Mouse (Mus musculus) layer of hippocampus, postnatal 36 days (tissue): ENCODE measurements around the gene Clip3. TPM values are rescaled to one million over a fixed set of nuclear protein-coding genes. Genes with fewer than 3 reads are reported as not detected.
A peak's percentile ranks its signal among the peaks of the same experiment; 100 is the strongest.

Experiments used
- DNase-seq, 2 experiments: peaks; one replicate each; pipeline ENCODE4 v3.0.0; 2022
- total RNA-seq, 2 experiments: library from RNA; stranded (reverse); gene quantifications; 2 replicates each; pipeline ENCODE4 v1.2.3; 2021

The Clip3 gene
- total RNA-seq, 2 experiments from 2014 or later: 454 to 456 TPM

DNA sequence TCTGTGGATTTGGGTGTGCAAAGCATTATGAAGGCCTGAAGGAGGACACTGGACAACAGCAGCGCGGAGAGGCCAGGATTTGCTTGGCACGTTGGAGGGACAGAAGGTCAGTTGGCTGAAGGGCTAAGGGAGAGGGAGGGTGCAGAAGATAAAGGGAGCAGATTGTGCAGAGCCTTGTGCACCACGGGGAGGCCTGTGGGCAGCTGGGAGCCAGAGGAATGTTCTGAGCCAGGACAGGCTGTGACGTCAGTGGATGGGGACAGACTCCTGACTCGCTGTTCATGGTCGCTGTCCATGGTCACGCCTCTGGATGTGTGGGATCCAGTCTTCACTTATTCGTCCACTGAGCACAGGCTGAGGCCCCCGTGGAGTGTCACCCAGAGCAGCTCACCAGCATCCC is 3.6 kb downstream of the Clip3 start:
- peak; percentile 31 to 46 for DNase-seq

GRCm38 (mm10) chr7:30296816-30297215 is 5.3 kb downstream of the Clip3 start:
- DNase-seq: no peak

GRCm38 (mm10) chr7:30297266-30297665 is 5.7 kb downstream of the Clip3 start:
- no peak for DNase-seq

DNA sequence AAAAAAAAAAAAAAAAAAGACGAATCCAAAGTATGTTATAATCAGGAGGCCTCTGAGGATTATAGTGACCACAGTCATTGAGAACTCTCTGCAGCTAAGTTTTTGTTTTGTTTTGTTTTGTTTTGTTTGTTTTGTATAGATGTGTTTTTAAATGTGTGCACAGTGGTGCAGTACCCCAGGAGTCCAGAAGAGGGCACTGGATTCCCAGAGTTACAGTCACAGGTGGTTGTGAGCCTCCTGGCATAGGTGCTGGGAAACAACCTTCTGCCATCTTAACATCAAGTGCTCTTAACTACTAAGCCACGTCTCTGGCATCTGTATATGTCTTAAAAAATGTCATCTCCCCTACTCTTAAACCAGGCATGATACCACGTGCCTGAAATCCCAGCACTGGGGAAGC is 9.4 kb downstream of the Clip3 start:
- no peak for DNase-seq

- DNase-seq: no peak
Measured at GRCm38 (mm10) chr7:30306083-30306779, 14.7 kb downstream of the Clip3 start.

DNA sequence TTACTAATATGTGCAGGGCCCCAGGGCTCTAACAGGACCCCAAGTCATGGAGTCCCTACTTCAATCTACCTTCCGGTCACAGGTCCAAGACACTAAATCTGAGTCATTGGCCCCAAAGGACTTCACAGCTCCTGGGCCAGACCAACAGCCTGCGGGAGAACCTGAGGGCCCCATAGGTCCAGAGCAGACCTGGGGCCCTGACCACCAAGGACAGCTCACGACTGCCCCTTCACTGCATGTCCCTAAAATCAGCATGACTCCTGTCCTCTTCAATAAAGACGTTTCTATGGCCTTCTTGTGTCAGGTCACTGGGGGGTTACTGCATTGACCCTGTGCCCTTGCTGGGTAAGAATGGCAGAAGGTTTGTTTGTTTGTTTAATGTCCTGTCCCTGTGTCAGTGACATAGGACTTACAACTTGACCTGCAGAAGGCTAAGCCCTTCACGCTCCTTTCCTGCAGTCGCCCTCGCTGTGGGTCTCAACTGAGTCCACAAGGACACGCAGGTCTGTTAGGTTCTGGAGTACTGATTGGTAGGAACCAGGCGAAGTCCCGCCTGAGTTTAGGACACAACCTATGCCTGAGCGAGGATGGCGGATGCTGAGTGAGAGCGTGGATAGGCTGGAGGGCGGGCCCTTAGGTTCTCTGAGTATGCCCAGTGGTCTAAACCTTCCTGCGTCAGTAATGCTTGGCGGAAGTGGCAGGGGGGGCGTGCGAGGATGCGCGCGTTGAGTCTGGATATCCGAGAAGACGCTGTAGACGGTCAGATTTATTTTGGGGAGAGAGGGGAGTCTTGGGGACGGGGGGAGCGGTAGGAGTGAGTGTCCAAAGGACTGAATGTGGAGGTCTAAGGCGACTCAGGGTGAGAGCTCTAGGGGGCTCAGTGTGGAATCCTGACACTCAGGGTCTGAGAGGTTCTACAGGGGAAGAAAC is 16.8 kb downstream of the Clip3 start, which contains the start of gene Alkbh6:
TSS of gene Alkbh6 (plus strand) at position 642 of the 930 bp plus-strand sequence.
- DNase-seq: peak; percentile 94 to 95

DNA sequence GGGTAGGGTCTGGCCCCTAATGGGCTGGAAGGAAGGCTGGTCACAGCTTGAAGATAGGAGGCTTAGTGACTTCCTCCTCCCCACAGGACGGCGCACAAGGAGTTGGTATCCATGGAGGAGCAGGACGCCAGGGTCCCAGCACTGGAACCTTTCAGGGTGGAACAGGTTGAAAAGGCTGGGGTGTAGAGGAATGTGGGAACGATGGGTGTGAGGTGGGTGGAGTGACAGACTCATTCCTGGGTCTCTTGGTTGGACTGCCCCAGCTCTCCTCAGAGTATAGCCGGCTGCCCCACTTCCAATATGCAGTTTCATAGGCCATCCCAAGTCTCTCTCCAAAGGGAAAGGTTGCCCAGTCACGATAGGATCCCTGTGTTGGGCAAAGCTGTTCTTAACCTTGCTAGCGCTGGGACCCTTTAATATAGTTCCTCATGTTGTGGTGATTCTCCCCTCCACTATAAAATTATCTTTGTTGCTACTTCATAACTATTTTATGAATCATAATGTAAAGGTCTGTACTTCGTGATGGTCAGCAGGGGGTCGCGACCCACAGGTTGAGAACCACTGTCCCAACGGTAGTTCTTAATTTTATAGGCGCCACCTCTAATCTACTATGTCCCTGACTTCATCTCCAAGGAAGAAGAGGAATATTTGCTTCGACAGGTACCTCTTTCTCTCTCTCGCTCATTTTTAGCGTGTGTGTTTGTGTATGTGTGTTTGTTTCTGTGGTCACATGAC is 18.0 kb downstream of the Clip3 start:
- DNase-seq: no peak

DNA sequence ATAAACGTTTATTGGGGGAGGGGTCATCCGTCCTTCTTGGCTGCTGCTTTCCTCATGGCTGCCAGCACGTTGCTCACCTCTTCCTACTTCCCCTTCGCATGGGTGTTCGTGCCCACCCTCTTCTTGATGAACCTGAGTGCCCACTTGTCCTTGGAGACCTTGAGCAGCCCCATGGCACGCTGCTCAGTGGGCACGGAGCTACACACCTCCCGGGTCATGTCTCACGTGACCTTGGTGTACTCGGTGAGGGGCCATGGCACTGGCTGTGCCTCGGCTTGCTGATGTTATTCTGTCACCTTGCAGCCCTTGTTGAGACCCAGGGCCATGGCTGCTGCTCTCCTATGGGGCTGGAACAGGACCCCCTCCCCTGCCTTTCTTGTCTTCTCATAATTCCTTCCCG is 18.6 kb downstream of the Clip3 start:
- no peak for DNase-seq

- DNase-seq: no peak
Measured at GRCm38 (mm10) chr7:30313666-30314320, 22.3 kb downstream of the Clip3 start.

GRCm38 (mm10) chr7:30314721-30315155 is 23.2 kb downstream of the Clip3 start, which contains the start of gene Syne4:
Syne4 (plus strand) TSS chr7:30314807.
- DNase-seq: no peak

DNA sequence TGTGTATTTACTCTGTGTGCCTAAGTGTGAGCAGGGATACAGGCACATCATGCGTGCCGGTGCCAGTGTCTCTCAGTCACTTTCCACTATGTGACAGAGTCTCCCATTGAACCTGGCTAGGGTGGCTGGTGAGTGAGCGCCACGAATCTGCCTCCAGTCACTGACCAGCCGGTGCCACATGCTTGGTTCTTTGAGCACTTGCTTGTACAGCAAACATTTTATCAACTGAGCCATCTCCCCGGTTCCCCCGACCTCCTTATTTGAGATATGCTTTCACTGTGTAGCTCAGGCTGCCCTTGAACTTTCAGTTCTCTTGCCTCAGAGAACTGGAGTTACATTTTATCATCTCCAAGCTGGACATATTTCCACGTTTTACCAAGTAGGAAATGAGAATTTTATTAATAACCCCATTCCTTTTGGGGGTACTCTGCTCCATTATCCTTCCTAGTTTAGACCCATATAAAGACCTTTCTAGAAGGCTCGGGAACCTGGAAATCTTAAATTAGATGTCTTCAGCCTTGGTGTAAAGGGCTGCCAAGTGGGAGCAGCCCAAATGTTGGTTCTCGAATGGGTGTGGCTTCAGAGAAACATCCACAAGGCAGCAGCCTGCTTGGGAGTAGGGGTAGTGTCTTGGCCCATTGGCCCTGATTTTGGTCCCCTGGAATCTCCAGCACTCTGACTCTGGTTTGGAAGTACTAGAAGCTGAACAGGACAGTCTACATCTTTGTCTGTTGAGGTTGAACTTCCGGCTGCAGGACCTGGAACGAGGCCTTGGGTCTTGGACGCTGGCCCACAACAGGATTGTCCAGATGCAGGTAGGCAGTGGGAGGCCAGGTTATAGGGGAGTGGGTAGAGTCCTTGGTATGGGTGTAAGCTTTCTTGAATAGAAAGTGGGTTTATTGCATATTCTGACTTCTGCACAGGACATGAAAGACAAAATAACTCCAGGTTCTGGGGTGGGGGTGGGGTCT is 24.3 kb downstream of the Clip3 start:
- DNase-seq: no peak

- no peak for DNase-seq
Measured at GRCm38 (mm10) chr7:30318142-30318541, 26.6 kb downstream of the Clip3 start.

- no peak for DNase-seq
Measured at GRCm38 (mm10) chr7:30320946-30321345, 29.4 kb downstream of the Clip3 start.

GRCm38 (mm10) chr7:30321539-30322284 is 30.2 kb downstream of the Clip3 start, which contains the start of gene E130208F15Rik:
E130208F15Rik (plus strand) TSS chr7:30321740.
- peak; percentile 61 to 67 for DNase-seq

DNA sequence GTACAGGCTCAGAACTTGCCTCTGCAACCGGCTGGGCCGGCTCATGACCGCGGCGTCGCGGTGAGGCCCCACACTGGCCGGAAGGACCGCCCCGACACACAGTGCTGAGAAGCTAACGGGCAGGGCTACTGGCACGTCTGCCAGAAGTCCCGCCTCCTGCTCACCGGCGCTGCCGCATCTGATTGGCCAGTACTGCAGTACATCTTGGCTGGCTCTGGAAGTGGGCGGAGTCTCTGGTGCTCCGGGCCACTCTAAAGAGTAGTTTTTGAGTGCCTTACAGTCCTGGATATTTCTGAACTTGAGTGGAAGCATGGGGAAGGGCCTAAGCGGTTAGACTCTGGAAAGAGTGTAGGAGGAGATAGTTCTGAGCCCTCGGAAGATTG is 30.7 kb downstream of the Clip3 start:
- DNase-seq: peak; percentile 96

DNA sequence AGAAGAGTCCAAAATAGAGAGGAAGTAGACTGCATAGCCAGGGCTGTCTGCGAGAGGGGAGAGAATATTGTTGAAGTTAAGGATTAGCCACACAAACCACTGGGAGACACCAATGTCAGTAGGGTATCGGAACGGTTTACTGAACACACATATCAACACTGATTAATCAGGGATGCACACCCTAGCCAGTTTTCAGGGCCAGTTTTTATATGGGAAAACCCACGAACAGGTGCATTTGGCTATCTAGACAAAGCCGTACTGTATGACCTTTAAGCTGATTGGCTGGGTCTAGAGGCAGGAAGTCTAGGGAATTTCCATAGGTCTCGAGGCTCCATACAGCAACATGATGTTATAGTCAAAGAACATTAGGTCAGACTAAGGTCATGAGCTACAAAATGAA is 31.3 kb downstream of the Clip3 start:
- DNase-seq: no peak

DNA sequence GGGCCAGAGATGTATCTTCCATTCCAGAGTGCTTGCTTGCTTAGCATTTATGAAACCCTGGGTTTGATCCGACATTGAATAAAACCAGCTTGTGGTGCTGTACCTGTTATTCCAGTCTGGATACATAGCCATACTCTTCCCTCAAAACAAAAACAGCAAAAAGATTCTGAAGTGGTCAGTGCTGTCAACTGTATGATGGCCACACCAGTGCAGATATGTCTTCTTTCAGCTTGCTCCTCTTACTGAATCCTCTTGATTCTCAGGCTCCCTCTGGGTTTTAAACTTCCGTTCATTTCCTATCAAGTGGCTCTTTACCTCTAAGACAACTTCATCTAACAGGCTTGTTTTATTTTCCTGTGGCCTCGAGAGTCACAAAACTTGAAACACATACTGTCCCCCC is 32.3 kb downstream of the Clip3 start, which contains the start of gene Sdhaf1:
TSS of gene Sdhaf1 (minus strand) at position 101 of the 400 bp plus-strand sequence.
- DNase-seq: no peak

GRCm38 (mm10) chr7:30324300-30324944 is 32.9 kb downstream of the Clip3 start:
- DNase-seq: peak in 1 of 2 experiments; percentile 52

DNA sequence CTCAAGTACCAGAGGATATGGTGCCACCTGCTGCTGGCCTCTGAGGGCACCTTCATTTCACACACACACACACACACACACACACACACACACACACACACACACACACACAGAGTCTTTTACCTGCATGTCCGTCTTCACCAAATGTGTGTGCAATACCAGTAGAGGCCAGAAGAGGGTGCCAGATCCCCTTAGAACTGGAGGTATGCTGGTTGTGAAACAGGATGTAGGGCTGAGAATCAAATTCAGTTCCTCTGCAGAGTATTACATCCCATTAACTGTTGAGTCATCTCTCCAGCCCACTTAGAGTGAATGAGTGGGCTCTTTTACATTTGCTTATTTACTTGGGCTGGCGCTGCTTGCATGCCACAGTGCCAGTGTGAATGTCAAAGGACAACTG is 33.8 kb downstream of the Clip3 start:
- DNase-seq: no peak
